Mouse (Mus musculus): Measurements from ENCODE around the gene Bcas3.

The Bcas3 gene

GRCm38 (mm10) chr11:85829520-85830440 lies 476.8 kb downstream of the Bcas3 start:
- DNase-seq (ENCODE audit: low read depth, low spot score), result no peak

GRCm38 (mm10) chr11:85830901-85831341 lies 478.0 kb downstream of the Bcas3 start:
- DNase-seq (ENCODE audit: low read depth, low spot score), result no peak

- DNase-seq (ENCODE audit: low read depth, low spot score), result no peak
Observed at GRCm38 (mm10) chr11:85831656-85832230, 478.8 kb downstream of the Bcas3 start.

GRCm38 (mm10) chr11:85832231-85832924 lies 479.4 kb downstream of the Bcas3 start, which contains the start of gene Tbx2:
Gene Tbx2, plus strand, starts transcription at chr11:85832551.
- DNase-seq (ENCODE audit: low read depth, low spot score), result peak; percentile 65

- no peak for DNase-seq (ENCODE audit: low read depth, low spot score)
Observed at GRCm38 (mm10) chr11:85833081-85833521, 480.1 kb downstream of the Bcas3 start.

GRCm38 (mm10) chr11:85833761-85834385 lies 480.9 kb downstream of the Bcas3 start:
- no peak for DNase-seq (ENCODE audit: low read depth, low spot score)

- no peak for DNase-seq (ENCODE audit: low read depth, low spot score)
Observed at GRCm38 (mm10) chr11:85834386-85834931, 481.5 kb downstream of the Bcas3 start.

- DNase-seq (ENCODE audit: low read depth, low spot score), result no peak
Observed at GRCm38 (mm10) chr11:85835001-85835752, 482.2 kb downstream of the Bcas3 start.

- no peak for DNase-seq (ENCODE audit: low read depth, low spot score)
Observed at GRCm38 (mm10) chr11:85835753-85836522, 483.0 kb downstream of the Bcas3 start.

- no peak for DNase-seq (ENCODE audit: low read depth, low spot score)
Observed at GRCm38 (mm10) chr11:85836523-85837290, 483.7 kb downstream of the Bcas3 start.

GRCm38 (mm10) chr11:85837291-85837647 lies 484.3 kb downstream of the Bcas3 start:
- DNase-seq (ENCODE audit: low read depth, low spot score), result no peak

GRCm38 (mm10) chr11:85837648-85838423 lies 484.9 kb downstream of the Bcas3 start:
- no peak for DNase-seq (ENCODE audit: low read depth, low spot score)

GRCm38 (mm10) chr11:85838424-85839257 lies 485.7 kb downstream of the Bcas3 start:
- no peak for DNase-seq (ENCODE audit: low read depth, low spot score)

- DNase-seq (ENCODE audit: low read depth, low spot score), result no peak
Observed at GRCm38 (mm10) chr11:85839258-85840030, 486.5 kb downstream of the Bcas3 start.

GRCm38 (mm10) chr11:85840031-85840802 lies 487.2 kb downstream of the Bcas3 start:
- no peak for DNase-seq (ENCODE audit: low read depth, low spot score)

- DNase-seq (ENCODE audit: low read depth, low spot score), result no peak
Observed at GRCm38 (mm10) chr11:85840803-85841145, 487.8 kb downstream of the Bcas3 start.

Data from skeletal muscle tissue, adult 2 months (tissue).